Mouse (Mus musculus) small intestine, adult 2 months (tissue): ENCODE measurements around the gene Olfr548-ps1. TPM values are rescaled to one million over a fixed set of nuclear protein-coding genes. Genes with fewer than 3 reads are reported as not detected.

Source experiments
- H3K27ac ChIP-seq: fragments of 200-500 bp; 2 replicates; pipeline ENCODE4 v1.5.1; 2012; ENCODE audit warnings: low read depth, low read length, control low read depth, inconsistent platforms; ENCODE audit not compliant: insufficient read depth
- H3K27me3 ChIP-seq: fragments of 200-500 bp; 2 replicates; pipeline ENCODE4 v1.6.1; 2012; ENCODE audit warnings: mild to moderate bottlenecking, moderate library complexity, low read length, inconsistent platforms; ENCODE audit not compliant: control insufficient read depth, insufficient read depth
- H3K36me3 ChIP-seq: fragments of 200-500 bp; 2 replicates; pipeline ENCODE4 v1.6.1; 2012; ENCODE audit warnings: mild to moderate bottlenecking, low read length, control low read depth, inconsistent platforms; ENCODE audit not compliant: control insufficient read depth, insufficient read depth
- H3K4me1 ChIP-seq: fragments of 200-500 bp; 2 replicates; pipeline ENCODE4 v1.6.1; 2012; ENCODE audit warnings: low read length, inconsistent platforms, mixed read lengths; ENCODE audit not compliant: control insufficient read depth, insufficient read depth, insufficient read length
- H3K4me3 ChIP-seq: fragments of 200-500 bp; 2 replicates; pipeline ENCODE4 v1.5.1; 2012; ENCODE audit warnings: low read depth, mild to moderate bottlenecking, control low read depth, inconsistent platforms, low read length, moderate library complexity
- CTCF ChIP-seq: fragments of 200-500 bp; IDR thresholded peaks from 2 replicates; pipeline ENCODE4 v1.5.1; 2012; ENCODE audit warnings: low read depth, mild to moderate bottlenecking, control low read depth, inconsistent platforms, low read length, moderate library complexity, mixed read lengths; ENCODE audit not compliant: insufficient replicate concordance, insufficient read length; ENCODE audit errors: extremely low read depth
- POLR2A ChIP-seq: fragments of 200-500 bp; IDR thresholded peaks from 2 replicates; pipeline ENCODE4 v1.6.1; 2012; ENCODE audit warnings: low read depth, mild to moderate bottlenecking, control low read depth, inconsistent platforms, low read length, moderate library complexity
- WGBS: fragments of 180-500 bp; shearing (Covaris S2); methylation state at CpG from one replicate; pipeline ENCODE4 v1.1.7; 2018; 5-methylcytosine and 5-hydroxymethylcytosine counted together
- polyA plus RNA-seq: library from polyadenylated mRNA; depleted of rRNA; stranded (reverse); fragments of >200 nt; gene quantifications from 2 replicates; pipeline ENCODE4 v1.2.3, GENCODE M21; 2012; rRNA removed

Olfr548-ps1 gene
- polyA plus RNA-seq, 1 experiment: not detected

DNA sequence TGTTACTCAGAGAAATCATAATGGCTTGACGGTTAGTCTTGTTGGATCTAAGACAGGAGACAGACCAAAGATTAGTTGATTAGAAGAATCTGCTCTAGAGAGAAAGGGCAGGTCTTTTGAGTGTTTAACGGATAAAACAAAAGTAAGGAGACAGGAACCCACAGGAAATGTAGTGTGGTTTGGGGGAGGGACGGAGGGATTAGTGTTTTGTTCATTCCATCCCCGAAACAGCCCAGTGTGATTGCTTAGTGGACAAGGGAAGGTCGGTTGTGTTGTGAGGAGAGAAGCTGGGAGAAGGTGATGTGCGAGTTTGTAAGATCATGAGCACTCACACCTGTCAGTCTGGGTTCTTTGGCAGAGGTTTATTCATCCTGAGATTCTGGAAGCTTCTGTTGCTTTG is 35.3 kb downstream of the Olfr548-ps1 start:
- 56% methylated on average over 6 of the region's 6 CpGs for WGBS
- Histone ChIP-seq H3K27ac (no peak overlapping the region), H3K36me3 (no peaks in the 10 kb centered on the region), H3K4me1 (no peaks in the 10 kb centered on the region), H3K27me3 (no peaks in the 10 kb centered on the region), H3K4me3 (no peak overlapping the region)
- no peak for TF ChIP-seq POLR2A
- TF ChIP-seq CTCF: no peak

DNA sequence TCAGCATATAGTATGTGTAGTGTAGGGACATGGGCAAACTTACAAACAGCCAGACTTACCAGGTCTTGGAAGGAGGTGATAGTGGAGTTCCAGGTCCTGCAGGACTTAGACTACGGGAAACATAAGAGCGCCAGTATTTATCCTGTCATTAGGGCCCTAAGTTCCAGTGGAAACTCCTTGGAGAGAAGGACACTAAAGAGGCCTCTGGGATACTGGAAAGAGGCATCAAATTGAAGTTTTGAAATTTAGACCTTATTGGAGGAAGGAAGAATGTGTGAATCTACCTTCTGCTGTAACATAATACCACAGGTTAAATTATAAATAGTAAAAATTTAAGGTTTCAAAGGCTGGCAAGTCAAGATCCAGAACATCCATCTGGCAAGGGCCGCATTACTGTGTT is 51.1 kb downstream of the Olfr548-ps1 start, which contains the start of gene Olfr551:
Gene Olfr551, minus strand, starts transcription at position 101 of the 400 bp plus-strand sequence.
- Histone ChIP-seq H3K27ac (no peak within 1 kb of the TSS), H3K4me3 (no peak within 1 kb of the TSS), H3K27me3 (no peaks in the 10 kb centered on the region), H3K36me3 (no peaks in the 10 kb centered on the region), H3K4me1 (no peaks in the 10 kb centered on the region)
- WGBS: 90% methylated on average over 3 of the region's 3 CpGs
- no peak for TF ChIP-seq CTCF

Other genes with a start within 250 kb of the Olfr548-ps1 start
- 2.2 and 4.0 TPM in 2 replicates for gene Rrm1, start 99.2 kb upstream of the Olfr548-ps1 start, polyA plus RNA-seq
- not detected in 2 replicates for gene Olfr543, start 59.2 kb upstream of the Olfr548-ps1 start, polyA plus RNA-seq
- not detected in 2 replicates for gene Olfr544, start 52.6 kb upstream of the Olfr548-ps1 start, polyA plus RNA-seq
- gene Olfr545, start 41.3 kb upstream of the Olfr548-ps1 start, polyA plus RNA-seq: not detected in 2 replicates
- gene Olfr547, start 6.1 kb upstream of the Olfr548-ps1 start, polyA plus RNA-seq: not detected in 2 replicates
- not detected in 2 replicates for gene Olfr549, start 9.0 kb downstream of the Olfr548-ps1 start, polyA plus RNA-seq
- 1.6 and 2.0 TPM in 2 replicates for gene Trim21, start 24.6 kb downstream of the Olfr548-ps1 start, polyA plus RNA-seq
- not detected in 2 replicates for gene Olfr550, start 30.5 kb downstream of the Olfr548-ps1 start, polyA plus RNA-seq
- not detected in 2 replicates for gene Olfr551, start 51.0 kb downstream of the Olfr548-ps1 start, polyA plus RNA-seq
- not detected in 2 replicates for gene Olfr552, start 56.9 kb downstream of the Olfr548-ps1 start, polyA plus RNA-seq
- gene Olfr553, start 77.3 kb downstream of the Olfr548-ps1 start, polyA plus RNA-seq: not detected in 2 replicates
- gene Olfr554, start 97.5 kb downstream of the Olfr548-ps1 start, polyA plus RNA-seq: not detected in 2 replicates
- not detected in 2 replicates for gene Olfr555, start 117.9 kb downstream of the Olfr548-ps1 start, polyA plus RNA-seq
- gene Olfr556, start 124.0 kb downstream of the Olfr548-ps1 start, polyA plus RNA-seq: not detected in 2 replicates
- 1.7 and 2.2 TPM in 2 replicates for gene Trim68, start 146.4 kb downstream of the Olfr548-ps1 start, polyA plus RNA-seq
- not detected in 2 replicates for gene Olfr557, start 155.0 kb downstream of the Olfr548-ps1 start, polyA plus RNA-seq
- 0.11 and 0.63 TPM in 2 replicates for gene Olfr558, start 161.3 kb downstream of the Olfr548-ps1 start, polyA plus RNA-seq
- not detected in 2 replicates for gene Olfr33, start 178.2 kb downstream of the Olfr548-ps1 start, polyA plus RNA-seq
- gene Olfr559, start 186.6 kb downstream of the Olfr548-ps1 start, polyA plus RNA-seq: not detected in 2 replicates
- not detected in 2 replicates for gene Olfr560, start 218.5 kb downstream of the Olfr548-ps1 start, polyA plus RNA-seq
- gene Olfr78, start 218.6 kb downstream of the Olfr548-ps1 start, polyA plus RNA-seq: 0.55 and 0.71 TPM in 2 replicates
- gene Olfr561, start 230.3 kb downstream of the Olfr548-ps1 start, polyA plus RNA-seq: not detected in 2 replicates